Comparison of ENCODE assay signal across 8 mouse cellular contexts in the genomic region with DNA sequence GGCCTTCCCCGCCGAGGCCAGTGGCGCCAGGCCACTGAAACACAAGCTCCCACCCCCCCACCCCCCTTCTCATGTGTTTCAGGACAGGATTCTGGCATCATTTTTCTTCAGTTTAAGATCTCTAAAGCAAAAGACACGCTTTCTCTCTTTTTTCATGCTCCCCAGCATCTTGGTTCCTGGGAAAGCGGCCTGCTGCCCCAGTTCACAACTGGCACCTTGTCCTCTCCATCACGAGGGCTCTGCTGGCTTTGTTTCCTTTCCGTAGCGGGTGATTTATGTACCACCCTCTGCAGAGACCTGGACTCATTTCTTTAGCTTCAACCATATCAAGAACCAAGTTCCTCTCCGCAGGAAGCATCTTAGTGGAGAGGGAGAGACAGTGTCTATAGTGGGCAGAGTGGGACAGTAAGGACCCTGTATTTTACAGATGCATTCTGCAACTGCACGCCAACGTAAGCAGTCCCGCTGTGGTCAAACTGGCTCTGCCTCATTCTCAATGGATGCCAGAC. TPM values are rescaled to one million over a fixed set of nuclear protein-coding genes. Genes with fewer than 3 reads are reported as not detected.
DNase-seq lines count a peak whose midpoint lies in the region; ATAC-seq and TF ChIP-seq lines count a peak whose summit lies in the region.

No protein-coding gene starts in this region.

- H3K4me2 ChIP-seq in heart, embryonic 15.5 days: peak overlapping the region; percentile 95
- peak overlapping the region; percentile 78 for H3K4me2 ChIP-seq in hindbrain, postnatal 0 days (ENCODE audit: low read depth, low read length)

- no peaks in the 10 kb centered on the region for H3K9me3 ChIP-seq in heart, embryonic 15.5 days (replicated peaks)
- no peaks in the 10 kb centered on the region for H3K9me3 ChIP-seq in G1E (replicated peaks)
- H3K9me3 ChIP-seq in hindbrain, postnatal 0 days (ENCODE audit: low read length): no peaks in the 10 kb centered on the region

- H3K27me3 ChIP-seq in heart, embryonic 15.5 days: no peaks in the 10 kb centered on the region
- no peaks in the 10 kb centered on the region for H3K27me3 ChIP-seq in G1E (ENCODE audit: insufficient read depth, low read length)
- no peaks in the 10 kb centered on the region for H3K27me3 ChIP-seq in hindbrain, postnatal 0 days (ENCODE audit: insufficient read depth, low read length)

- H3K4me1 ChIP-seq in heart, embryonic 15.5 days (replicated peaks): peaks cover 20% of the 10 kb centered on the region
- peaks cover 49% of the 10 kb centered on the region for H3K4me1 ChIP-seq in G1E (ENCODE audit: insufficient read depth, low read depth, low read length)
- H3K4me1 ChIP-seq in hindbrain, postnatal 0 days (ENCODE audit: insufficient read depth, low read length): no peaks in the 10 kb centered on the region; the same call in 1 of the 2 replicates

- TF ChIP-seq CTCF in G1E (IDR thresholded peaks at IDR 0.05; ENCODE audit: low read depth, low read length): no peak
- TF ChIP-seq CTCF in hindbrain, postnatal 0 days (IDR thresholded peaks at IDR 0.05; ENCODE audit: low read depth): no peak

- peak overlapping the region; percentile 98 for H3K4me3 ChIP-seq in heart, embryonic 15.5 days
- peak overlapping the region; percentile 98 for H3K4me3 ChIP-seq in G1E (ENCODE audit: low read depth, low read length)
- H3K4me3 ChIP-seq in hindbrain, postnatal 0 days (ENCODE audit: low read length): peak overlapping the region; percentile 95

- WGBS in heart, embryonic 15.5 days: 37% methylated on average over 12 of the region's 12 CpGs
- 17% methylated on average over 12 of the region's 12 CpGs for WGBS in hindbrain, postnatal 0 days

- no peak for ATAC-seq in heart, embryonic 15.5 days (replicated peaks; ENCODE audit: insufficient number of reproducible peaks, insufficient read depth, low FRiP score, low read depth)
- ATAC-seq in G1E (ENCODE audit: extremely low read depth, insufficient number of reproducible peaks, low FRiP score, poor library complexity, severe bottlenecking): no peak
- no peak for ATAC-seq in hindbrain, postnatal 0 days
- no peak for ATAC-seq in inflammation-experienced regulatory T-cells, adult 6 months

- DNase-seq in heart, adult 8-10 months (ENCODE audit: low spot score): no peak
- no peak for DNase-seq in G1E (ENCODE audit: low spot score)
- peak; percentile 71 for DNase-seq in embryo, embryonic 10.5 days (ENCODE audit: low spot score)
- peak; percentile 50 for DNase-seq in hindbrain, postnatal 0 days (ENCODE audit: low spot score)
- DNase-seq in mesoderm, embryonic 11.5 days (ENCODE audit: low read depth, low spot score): peak; percentile 71
- DNase-seq in adrenal gland, postnatal 10 days: no peak

- no peaks in the 10 kb centered on the region for H3K36me3 ChIP-seq in heart, embryonic 15.5 days
- H3K36me3 ChIP-seq in G1E (replicated peaks): peaks cover 14% of the 10 kb centered on the region
- no peaks in the 10 kb centered on the region for H3K36me3 ChIP-seq in hindbrain, postnatal 0 days (ENCODE audit: insufficient read depth, low read length)

- peak overlapping the region; percentile 69 for H3K9ac ChIP-seq in heart, embryonic 15.5 days
- H3K9ac ChIP-seq in hindbrain, postnatal 0 days (replicated peaks; ENCODE audit: low read length): peak overlapping the region; percentile 92

- peak overlapping the region; percentile 86 for H3K27ac ChIP-seq in heart, embryonic 15.5 days
- peak overlapping the region; percentile 96 for H3K27ac ChIP-seq in hindbrain, postnatal 0 days

RNA-seq across cellular contexts. Expression of gene Aplp2, which starts 0.9 kb away (rescaled TPM):
- 327 and 380 TPM in 2 replicates for polyA plus RNA-seq in heart, embryonic 15.5 days (2015; fragmentation: Nextera tagmentation; extraction: Ambion mirVana)
- 100 to 1,000 TPM; 290 to 388 (median 328) TPM for total RNA-seq in heart, adult 8-10 months (2022)
- total RNA-seq in G1E (2014; fragmentation: Nextera tagmentation): 721 and 724 TPM in 2 replicates
- 454 and 492 TPM in 2 replicates for total RNA-seq in G1E (2017)
- 65.1 and 79.4 TPM in 2 replicates for polyA plus RNA-seq in G1E (2012)
- total RNA-seq in hindbrain, postnatal 0 days (2014; rRNA removed): 444 and 454 TPM in 2 replicates
- 466 and 472 TPM in 2 replicates for polyA plus RNA-seq in hindbrain, postnatal 0 days (2015; fragmentation: Nextera tagmentation; extraction: Ambion mirVana)
- polyA plus RNA-seq in inflammation-experienced regulatory T-cells, adult 6 months (2017; shearing (Covaris generic)): 100 to 1,000 TPM in 1 of 3 experiments, 10 to 100 TPM in 2; 65.4 to 108 (median 70.8) TPM
- 100 to 1,000 TPM; 528 to 532 TPM for total RNA-seq in adrenal gland, postnatal 10 days (2021)

Comparison
In these comparisons a context has a peak if more than half of its experiments do, and no peak if none do; other contexts are left out.
1. DNase-seq: peak in embryo, embryonic 10.5 days (single experiment), hindbrain, postnatal 0 days (single experiment) and mesoderm, embryonic 11.5 days (single experiment); none in heart, adult 8-10 months (single experiment), G1E (single experiment) and adrenal gland, postnatal 10 days (single experiment).
2. Peak in every context shown above with its lines, with median percentiles within 50 percentile points of each other: H3K4me3 ChIP-seq.